Mouse (Mus musculus) heart, embryonic 13.5 days (tissue): ENCODE results near the gene Zzef1. TPM values are rescaled to one million over a fixed set of nuclear protein-coding genes. Genes with fewer than 3 reads are reported as not detected.

Experiments
- ATAC-seq: fragments of 200-750 bp; cut with Nextera tagmentation; 2 replicates; pipeline ENCODE4 v1.8.0; 2017; ENCODE audit warnings: moderate TSS enrichment; ENCODE audit not compliant: insufficient number of reproducible peaks, low FRiP score, low TSS enrichment; ENCODE audit errors: extremely low read depth
- H3K27ac ChIP-seq: fragments of 300-500 bp; sonication (generic); replicated peaks from 2 replicates; pipeline ENCODE4 v1.5.1; 2015; ENCODE audit warnings: moderate library complexity, mild to moderate bottlenecking, inconsistent platforms
- H3K27me3 ChIP-seq: fragments of 300-500 bp; sonication (generic); replicated peaks from 2 replicates; pipeline ENCODE4 v1.6.1; 2015; ENCODE audit warnings: mild to moderate bottlenecking, inconsistent platforms
- H3K36me3 ChIP-seq: fragments of 300-500 bp; sonication (generic); 2 replicates; pipeline ENCODE4 v1.6.1; 2015; ENCODE audit warnings: mild to moderate bottlenecking, inconsistent platforms
- H3K4me1 ChIP-seq: fragments of 300-500 bp; sonication (generic); 2 replicates; pipeline ENCODE4 v1.6.1; 2015; ENCODE audit warnings: inconsistent platforms
- H3K4me2 ChIP-seq: fragments of 300-500 bp; sonication (generic); 2 replicates; pipeline ENCODE4 v1.6.1; 2015; ENCODE audit warnings: inconsistent platforms, mild to moderate bottlenecking, moderate library complexity
- H3K4me3 ChIP-seq: fragments of 300-500 bp; sonication (generic); 2 replicates; pipeline ENCODE4 v1.5.1; 2015; ENCODE audit warnings: moderate library complexity, mild to moderate bottlenecking, inconsistent platforms
- H3K9ac ChIP-seq: fragments of 300-500 bp; sonication (generic); 2 replicates; pipeline ENCODE4 v1.6.1; 2015; ENCODE audit warnings: inconsistent platforms, mild to moderate bottlenecking, moderate library complexity
- H3K9me3 ChIP-seq: fragments of 300-500 bp; sonication (generic); 2 replicates; pipeline ENCODE4 v1.6.1; 2016; ENCODE audit warnings: inconsistent platforms
- WGBS: fragments of 180-500 bp; shearing (Covaris S2); methylation state at CpG from one replicate; pipeline ENCODE4 v1.1.7; 2015; ENCODE audit warnings: mixed read lengths; 5-methylcytosine and 5-hydroxymethylcytosine counted together
- polyA plus RNA-seq: library from polyadenylated mRNA; unstranded; fragments of >200 nt; fragmentation: Nextera tagmentation; extraction: Ambion mirVana; gene quantifications from 2 replicates; pipeline ENCODE4 v1.2.1, GENCODE M21; 2015

The Zzef1 gene
- polyA plus RNA-seq, 1 experiment from 2014 or later = 5.9 TPM

- H3K9me3 ChIP-seq = no peaks in the 10 kb centered on the region
- no peaks in the 10 kb centered on the region for H3K36me3 ChIP-seq
- H3K9ac ChIP-seq = no peak overlapping the region
- WGBS = 67% methylated on average over 2 of the region's 2 CpGs
- no peaks in the 10 kb centered on the region for H3K27me3 ChIP-seq
- H3K4me2 ChIP-seq = no peak overlapping the region
- no peak overlapping the region for H3K4me3 ChIP-seq
- no peak for ATAC-seq
- H3K27ac ChIP-seq = no peak overlapping the region
- peaks cover 47% of the 10 kb centered on the region for H3K4me1 ChIP-seq
Measured at GRCm38 (mm10) chr11:72806556-72806955, 10.5 kb downstream of the Zzef1 start.

GRCm38 (mm10) chr11:72807992-72808391, 12.0 kb downstream of the Zzef1 start:
- no peak overlapping the region for H3K9ac ChIP-seq
- ATAC-seq = no peak
- no peaks in the 10 kb centered on the region for H3K27me3 ChIP-seq
- no peaks in the 10 kb centered on the region for H3K36me3 ChIP-seq
- H3K27ac ChIP-seq = no peak overlapping the region
- H3K4me2 ChIP-seq = no peak overlapping the region
- no peak overlapping the region for H3K4me3 ChIP-seq
- H3K9me3 ChIP-seq = no peaks in the 10 kb centered on the region
- 67% methylated on average over 4 of the region's 4 CpGs for WGBS
- peaks cover 40% of the 10 kb centered on the region for H3K4me1 ChIP-seq

GRCm38 (mm10) chr11:72813687-72814086, 17.7 kb downstream of the Zzef1 start:
- no peak overlapping the region for H3K4me3 ChIP-seq
- H3K9ac ChIP-seq = no peak overlapping the region
- no peaks in the 10 kb centered on the region for H3K4me1 ChIP-seq
- H3K27me3 ChIP-seq = no peaks in the 10 kb centered on the region
- H3K36me3 ChIP-seq = peaks cover 6% of the 10 kb centered on the region
- H3K4me2 ChIP-seq = no peak overlapping the region
- 0 out of 2 replicates have a peak, but pooled peaks cover 2% of the 10 kb centered on the region for H3K9me3 ChIP-seq
- WGBS = 94% methylated on average over 5 of the region's 5 CpGs
- no peak for ATAC-seq
- H3K27ac ChIP-seq = no peak overlapping the region

GRCm38 (mm10) chr11:72814188-72814587, 18.2 kb downstream of the Zzef1 start:
- H3K9me3 ChIP-seq = 0 out of 2 replicates have a peak, but pooled peaks cover 2% of the 10 kb centered on the region
- 79% methylated on average over 2 of the region's 2 CpGs for WGBS
- no peaks in the 10 kb centered on the region for H3K4me1 ChIP-seq
- no peaks in the 10 kb centered on the region for H3K27me3 ChIP-seq
- H3K27ac ChIP-seq = no peak overlapping the region
- no peak overlapping the region for H3K4me2 ChIP-seq
- no peak for ATAC-seq
- no peak overlapping the region for H3K9ac ChIP-seq
- H3K36me3 ChIP-seq = peaks cover 11% of the 10 kb centered on the region
- H3K4me3 ChIP-seq = no peak overlapping the region

- no peaks in the 10 kb centered on the region for H3K27me3 ChIP-seq
- no peak overlapping the region for H3K4me3 ChIP-seq
- H3K36me3 ChIP-seq = peaks cover 34% of the 10 kb centered on the region
- no peaks in the 10 kb centered on the region for H3K4me1 ChIP-seq
- no peak overlapping the region for H3K4me2 ChIP-seq
- H3K27ac ChIP-seq = no peak overlapping the region
- no peak overlapping the region for H3K9ac ChIP-seq
- WGBS = 78% methylated on average over 1 of the region's 1 CpGs
- H3K9me3 ChIP-seq = 0 out of 2 replicates have a peak, but pooled peaks cover 2% of the 10 kb centered on the region
- ATAC-seq = no peak
Measured at GRCm38 (mm10) chr11:72816859-72817258, 20.8 kb downstream of the Zzef1 start.

- H3K9me3 ChIP-seq = 0 out of 2 replicates have a peak, but pooled peaks cover 2% of the 10 kb centered on the region
- H3K36me3 ChIP-seq = peaks cover 46% of the 10 kb centered on the region
- no peak overlapping the region for H3K4me2 ChIP-seq
- no peaks in the 10 kb centered on the region for H3K4me1 ChIP-seq
- H3K4me3 ChIP-seq = no peak overlapping the region
- no peak overlapping the region for H3K9ac ChIP-seq
- no peak for ATAC-seq
- 88% methylated on average over 7 of the region's 7 CpGs for WGBS
- no peak overlapping the region for H3K27ac ChIP-seq
- H3K27me3 ChIP-seq = no peaks in the 10 kb centered on the region
Measured at GRCm38 (mm10) chr11:72818067-72818466, 22.0 kb downstream of the Zzef1 start.

GRCm38 (mm10) chr11:72821041-72821440, 25.0 kb downstream of the Zzef1 start:
- Histone ChIP-seq H3K4me2 (no peak overlapping the region), H3K27me3 (no peaks in the 10 kb centered on the region), H3K27ac (no peak overlapping the region), H3K4me1 (no peaks in the 10 kb centered on the region), H3K4me3 (no peak overlapping the region), H3K9me3 (no peaks in the 10 kb centered on the region), H3K36me3 (peaks cover 72% of the 10 kb centered on the region), H3K9ac (no peak overlapping the region)
- WGBS = 83% methylated on average over 7 of the region's 7 CpGs
- no peak for ATAC-seq

GRCm38 (mm10) chr11:72829869-72830268, 33.8 kb downstream of the Zzef1 start:
- 73% methylated on average over 3 of the region's 3 CpGs for WGBS
- Histone ChIP-seq H3K4me1 (no peaks in the 10 kb centered on the region), H3K27ac (no peak overlapping the region), H3K9ac (no peak overlapping the region), H3K4me2 (no peak overlapping the region), H3K27me3 (no peaks in the 10 kb centered on the region), H3K9me3 (no peaks in the 10 kb centered on the region), H3K36me3 (peaks cover 88% of the 10 kb centered on the region), H3K4me3 (no peak overlapping the region)
- ATAC-seq = no peak

GRCm38 (mm10) chr11:72842731-72843130, 46.7 kb downstream of the Zzef1 start:
- H3K27ac ChIP-seq = no peak overlapping the region
- H3K4me1 ChIP-seq = no peaks in the 10 kb centered on the region
- ATAC-seq = no peak
- H3K4me3 ChIP-seq = no peak overlapping the region
- H3K4me2 ChIP-seq = no peak overlapping the region
- 87% methylated on average over 3 of the region's 3 CpGs for WGBS
- no peaks in the 10 kb centered on the region for H3K27me3 ChIP-seq
- H3K36me3 ChIP-seq = peaks cover 66% of the 10 kb centered on the region
- no peak overlapping the region for H3K9ac ChIP-seq
- no peaks in the 10 kb centered on the region for H3K9me3 ChIP-seq

GRCm38 (mm10) chr11:72843576-72843975, 47.5 kb downstream of the Zzef1 start:
- ATAC-seq = no peak
- Histone ChIP-seq H3K9me3 (no peaks in the 10 kb centered on the region), H3K4me2 (no peak overlapping the region), H3K4me1 (no peaks in the 10 kb centered on the region), H3K27ac (no peak overlapping the region), H3K36me3 (peaks cover 70% of the 10 kb centered on the region), H3K4me3 (no peak overlapping the region), H3K27me3 (no peaks in the 10 kb centered on the region), H3K9ac (no peak overlapping the region)

GRCm38 (mm10) chr11:72845526-72845925, 49.5 kb downstream of the Zzef1 start:
- H3K36me3 ChIP-seq = peaks cover 68% of the 10 kb centered on the region
- H3K4me1 ChIP-seq = no peaks in the 10 kb centered on the region
- no peak overlapping the region for H3K27ac ChIP-seq
- no peaks in the 10 kb centered on the region for H3K9me3 ChIP-seq
- WGBS = 84% methylated on average over 2 of the region's 2 CpGs
- ATAC-seq = no peak
- no peak overlapping the region for H3K4me2 ChIP-seq
- no peak overlapping the region for H3K9ac ChIP-seq
- H3K27me3 ChIP-seq = no peaks in the 10 kb centered on the region
- H3K4me3 ChIP-seq = no peak overlapping the region

GRCm38 (mm10) chr11:72846685-72847084, 50.7 kb downstream of the Zzef1 start:
- Histone ChIP-seq H3K4me1 (no peaks in the 10 kb centered on the region), H3K9me3 (no peaks in the 10 kb centered on the region), H3K4me2 (no peak overlapping the region), H3K36me3 (peaks cover 70% of the 10 kb centered on the region), H3K27me3 (no peaks in the 10 kb centered on the region), H3K4me3 (no peak overlapping the region), H3K27ac (no peak overlapping the region), H3K9ac (no peak overlapping the region)
- ATAC-seq = no peak
